Mouse (Mus musculus): ENCODE results near the gene Slc26a6. TPM values are rescaled to one million over a fixed set of nuclear protein-coding genes. Genes with fewer than 3 reads are reported as not detected.

Gene Slc26a6
- total RNA-seq, 2 experiments from 2014 or later = 16.5 to 19.3 TPM

DNA sequence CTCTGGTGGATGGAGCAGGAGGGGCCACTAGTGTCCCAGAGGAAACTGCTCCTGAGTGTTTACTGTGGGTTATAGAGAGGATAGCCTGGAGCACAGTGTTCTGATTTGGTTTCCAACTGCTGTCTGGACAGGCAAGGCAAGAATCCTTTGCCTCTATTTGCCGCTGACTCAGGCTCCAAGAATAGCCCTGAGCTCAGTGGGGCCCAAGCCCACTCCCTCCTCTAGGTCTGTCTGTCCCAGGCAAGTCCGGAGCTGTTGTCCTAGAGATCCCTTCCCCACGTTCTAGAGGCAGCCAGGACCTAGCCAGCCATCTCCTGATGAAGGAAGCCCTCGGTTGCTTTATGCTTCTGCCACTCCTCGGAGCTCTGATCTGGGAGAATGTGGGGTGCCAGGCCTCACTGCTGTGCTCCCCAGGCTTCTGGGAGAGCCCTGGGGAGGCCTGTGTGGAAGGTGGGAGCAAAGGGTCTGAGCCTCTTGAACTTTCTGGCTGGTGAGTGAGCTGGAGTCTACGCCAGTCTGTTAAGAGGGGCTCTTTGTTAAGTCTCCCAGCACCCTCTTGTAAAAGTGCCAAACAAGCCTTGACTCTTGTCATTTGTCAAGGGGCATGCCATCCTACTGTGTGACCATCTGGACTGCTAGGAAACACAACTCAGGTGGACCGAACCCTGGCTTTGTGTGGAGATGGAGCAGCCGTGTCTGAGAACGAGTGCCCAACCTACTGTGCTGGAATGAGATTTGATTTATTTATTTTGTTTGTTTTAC lies 97.1 kb downstream of the Slc26a6 start:
- DNase-seq = peak in 1 of 2 experiments; percentile 32
- intact Hi-C loops (cut with DNase I) = no loop called here

DNA sequence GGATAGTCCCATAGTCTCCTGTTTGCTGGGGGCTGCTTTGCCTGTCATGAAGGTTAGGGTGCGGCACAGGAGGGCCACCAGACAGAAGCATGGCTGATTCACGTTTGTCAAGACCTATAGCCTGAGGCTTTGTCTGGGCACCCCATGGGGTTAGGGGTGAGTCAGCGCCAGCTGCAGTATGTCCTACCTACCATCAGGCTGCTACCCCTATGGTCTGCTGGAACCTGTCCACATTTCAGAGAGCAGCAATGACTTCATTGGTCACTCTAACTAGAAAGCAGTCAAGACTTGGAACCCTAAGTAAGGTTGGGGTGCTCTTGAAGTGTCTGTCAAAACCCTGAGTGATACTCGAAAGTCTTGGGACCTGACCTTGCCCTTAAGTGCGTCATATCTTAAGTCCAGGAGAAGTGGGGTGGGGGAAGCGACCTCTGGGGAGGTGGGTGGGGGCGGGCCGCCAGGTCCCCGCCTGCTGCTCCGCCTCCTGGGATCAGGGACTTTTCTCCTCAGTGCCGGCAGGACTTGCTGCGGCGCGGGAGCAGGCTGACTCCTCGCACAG lies 100.1 kb downstream of the Slc26a6 start, which contains the start of gene Col7a1:
Gene Col7a1 (plus strand): TSS at position 506 of the 556 bp plus-strand sequence.
- intact Hi-C loops (cut with DNase I) = no loop called here
- no peak for DNase-seq

DNA sequence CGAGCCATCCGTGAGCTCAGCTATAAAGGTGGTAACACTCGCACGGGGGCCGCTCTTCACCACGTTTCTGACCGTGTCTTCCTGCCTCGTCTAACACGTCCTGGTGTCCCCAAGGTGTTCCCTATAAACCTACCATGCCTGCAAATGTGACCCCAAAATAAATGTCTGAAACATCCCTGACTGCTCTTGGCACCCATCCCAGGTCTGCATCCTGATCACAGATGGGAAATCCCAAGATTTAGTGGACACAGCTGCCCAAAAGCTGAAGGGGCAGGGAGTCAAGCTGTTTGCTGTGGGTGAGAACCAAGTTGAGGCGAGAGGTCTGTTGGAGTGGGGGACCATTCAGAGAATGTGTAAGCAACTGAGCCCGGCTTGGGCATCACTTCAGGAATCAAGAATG lies 102.2 kb downstream of the Slc26a6 start:
- intact Hi-C loops (cut with DNase I) = no loop called here
- no peak for DNase-seq

DNA sequence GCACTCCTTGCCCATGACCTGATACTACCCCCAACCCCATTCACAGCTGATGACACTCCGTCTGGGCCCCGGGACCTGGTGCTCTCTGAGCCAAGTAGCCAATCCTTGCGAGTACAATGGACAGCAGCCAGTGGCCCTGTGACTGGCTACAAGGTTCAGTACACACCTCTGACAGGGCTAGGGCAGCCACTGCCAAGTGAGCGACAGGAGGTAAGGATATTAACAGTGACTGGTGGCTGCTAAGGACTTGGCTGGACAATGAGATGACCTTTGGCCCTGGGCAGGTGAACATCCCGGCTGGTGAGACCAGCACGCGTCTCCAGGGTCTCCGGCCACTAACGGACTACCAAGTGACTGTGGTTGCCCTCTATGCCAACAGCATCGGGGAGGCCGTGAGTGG lies 102.8 kb downstream of the Slc26a6 start:
- intact Hi-C loops (cut with DNase I) = no loop called here
- no peak for DNase-seq

Small RNAs within 50 kb of the gene (microRNA-seq; reads per million reads assigned to microRNA genes)
- gene Gm23156 = 0 reads per million in 2 experiments

Other genes starting within 250 kb of the Slc26a6 start
- gene Arih2, start 203.9 kb upstream of the Slc26a6 start, total RNA-seq (2021) = 10 to 100 TPM; 63.2 to 64.7 TPM
- gene Slc25a20, start 191.2 kb upstream of the Slc26a6 start, total RNA-seq (2021) = 10 to 100 TPM; 59.0 to 75.5 TPM
- gene Prkar2a, start 164.0 kb upstream of the Slc26a6 start, total RNA-seq (2021) = 100 to 1,000 TPM; 129 to 157 TPM
- 10 to 100 TPM in 1 of 2 experiments, 1 to 10 TPM in 1; 9.9 to 14.5 TPM for gene Ip6k2, start 69.5 kb upstream of the Slc26a6 start, total RNA-seq (2021)
- gene Nckipsd, start 44.9 kb upstream of the Slc26a6 start, total RNA-seq (2021) = 1 to 10 TPM; 2.8 to 3.2 TPM
- not detected for gene Celsr3, start 27.0 kb upstream of the Slc26a6 start, total RNA-seq (2021)
- not detected for gene Tmem89, start 61.3 kb downstream of the Slc26a6 start, total RNA-seq (2021)
- 1,000 to 10,000 TPM; 1,038 to 1,084 TPM for gene Uqcrc1, start 83.3 kb downstream of the Slc26a6 start, total RNA-seq (2021)
- gene Col7a1, start 100.3 kb downstream of the Slc26a6 start, total RNA-seq (2021) = 1 to 10 TPM; 2.4 TPM
- gene Ucn2, start 132.7 kb downstream of the Slc26a6 start, total RNA-seq (2021) = under 1 TPM; 0.23 to 0.67 TPM
- 10 to 100 TPM; 37.3 to 46.3 TPM for gene Pfkfb4, start 138.5 kb downstream of the Slc26a6 start, total RNA-seq (2021)
- 10 to 100 TPM; 11.9 to 13.4 TPM for gene Shisa5, start 185.3 kb downstream of the Slc26a6 start, total RNA-seq (2021)
- 10 to 100 TPM; 11.6 to 11.8 TPM for gene Trex1, start 206.5 kb downstream of the Slc26a6 start, total RNA-seq (2021)
- 1 to 10 TPM; 7.8 to 8.3 TPM for gene Atrip, start 220.8 kb downstream of the Slc26a6 start, total RNA-seq (2021)
- gene Ccdc51, start 229.2 kb downstream of the Slc26a6 start, total RNA-seq (2021) = 1 to 10 TPM; 5.9 to 6.6 TPM
- 100 to 1,000 TPM; 245 to 268 TPM for gene Tma7, start 229.3 kb downstream of the Slc26a6 start, total RNA-seq (2021)
- under 1 TPM; 0.64 to 0.99 TPM for gene Plxnb1, start 242.1 kb downstream of the Slc26a6 start, total RNA-seq (2021)